Mouse (Mus musculus): ENCODE results near the gene Agxt. TPM values are rescaled to one million over a fixed set of nuclear protein-coding genes. Genes with fewer than 3 reads are reported as not detected.

Gene Agxt
- polyA plus RNA-seq (2012; fragmentation: generic; extraction: Trizol) = under 1 TPM in 1 of 2 experiments, not detected in 1; 0.19 TPM

DNA sequence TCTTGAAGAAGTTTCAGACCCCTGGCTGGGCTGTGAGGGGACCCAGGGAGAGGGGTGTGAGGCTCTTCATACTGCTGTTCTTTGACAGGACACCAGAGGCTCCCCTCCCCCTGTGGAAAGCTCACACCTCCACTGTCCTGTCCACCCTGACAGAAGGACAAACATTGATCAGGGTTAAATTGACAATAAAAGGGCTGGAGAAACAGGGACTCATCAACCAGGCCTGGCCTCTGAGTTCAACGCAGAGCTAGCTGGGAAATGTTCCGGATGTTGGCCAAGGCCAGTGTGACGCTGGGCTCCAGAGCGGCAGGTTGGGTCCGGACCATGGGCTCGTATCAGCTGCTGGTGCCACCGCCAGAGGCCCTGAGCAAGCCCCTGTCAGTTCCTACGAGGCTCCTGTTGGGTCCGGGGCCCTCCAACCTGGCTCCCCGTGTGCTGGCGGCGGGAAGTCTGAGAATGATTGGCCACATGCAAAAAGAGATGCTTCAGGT, at the start of gene Agxt:
Gene Agxt, plus strand, starts transcription at position 205 of the 491 bp plus-strand sequence.

DNA sequence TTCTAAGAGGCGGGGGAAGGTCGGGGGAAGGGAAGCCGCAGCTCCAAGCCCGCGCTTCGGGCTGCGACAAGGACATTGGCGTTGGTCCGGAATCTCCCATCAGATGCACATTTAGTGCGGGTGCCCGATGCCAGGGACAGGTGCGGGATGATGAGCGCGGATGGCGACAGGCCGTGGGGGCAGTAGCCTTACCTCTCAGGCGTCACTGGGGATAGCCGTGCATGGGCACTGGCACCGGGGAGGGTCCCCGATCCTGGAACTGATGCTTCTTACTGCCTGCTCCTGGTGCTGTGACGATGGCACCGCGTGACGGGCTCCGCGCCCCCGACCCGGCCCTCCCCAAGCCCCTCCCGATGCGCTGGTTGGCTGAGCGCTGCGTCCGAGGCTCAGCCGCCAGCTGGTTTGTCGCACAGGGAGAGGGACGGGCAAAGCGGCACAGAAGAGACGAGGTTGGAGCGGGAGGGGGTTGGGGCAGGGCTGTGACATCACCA, 33.4 kb upstream of the Agxt start, which contains the start of gene Kif1a:
Gene Kif1a, minus strand, starts transcription at position 381 of the 491 bp plus-strand sequence.

DNA sequence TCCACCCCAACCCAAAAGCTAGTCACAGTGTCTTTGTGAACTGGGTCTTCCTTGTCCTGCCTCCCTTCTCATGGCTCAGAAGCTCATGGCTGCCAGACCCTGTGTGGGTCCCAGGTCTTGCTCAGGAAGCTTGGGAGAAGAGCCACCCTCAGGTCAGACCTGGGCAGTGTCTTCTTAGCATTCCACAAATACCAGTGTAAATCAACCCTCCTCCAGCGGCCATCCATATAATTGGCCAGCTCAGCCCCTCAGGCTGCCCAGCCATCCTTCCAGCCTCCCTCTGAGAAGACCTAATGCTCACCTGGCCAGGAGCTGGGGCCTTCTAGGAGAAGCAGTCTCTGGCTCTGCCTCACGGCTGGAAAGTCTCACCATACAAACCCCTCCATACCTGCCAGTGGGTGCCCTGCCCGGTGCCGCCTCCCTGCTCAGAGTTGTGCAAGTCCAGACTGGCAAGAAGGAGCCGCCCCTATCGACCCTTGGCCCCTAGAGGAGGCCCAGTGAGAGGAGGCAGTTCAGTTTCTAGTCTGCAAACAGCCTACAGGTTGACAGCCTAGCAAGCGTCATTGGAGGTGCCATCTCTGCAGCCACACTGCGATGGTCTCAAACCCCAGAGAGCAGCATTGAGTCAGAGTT, 25.6 kb downstream of the Agxt start, which contains the start of gene 2310007B03Rik:
Gene 2310007B03Rik, minus strand, starts transcription at position 448 of the 633 bp plus-strand sequence.

DNA sequence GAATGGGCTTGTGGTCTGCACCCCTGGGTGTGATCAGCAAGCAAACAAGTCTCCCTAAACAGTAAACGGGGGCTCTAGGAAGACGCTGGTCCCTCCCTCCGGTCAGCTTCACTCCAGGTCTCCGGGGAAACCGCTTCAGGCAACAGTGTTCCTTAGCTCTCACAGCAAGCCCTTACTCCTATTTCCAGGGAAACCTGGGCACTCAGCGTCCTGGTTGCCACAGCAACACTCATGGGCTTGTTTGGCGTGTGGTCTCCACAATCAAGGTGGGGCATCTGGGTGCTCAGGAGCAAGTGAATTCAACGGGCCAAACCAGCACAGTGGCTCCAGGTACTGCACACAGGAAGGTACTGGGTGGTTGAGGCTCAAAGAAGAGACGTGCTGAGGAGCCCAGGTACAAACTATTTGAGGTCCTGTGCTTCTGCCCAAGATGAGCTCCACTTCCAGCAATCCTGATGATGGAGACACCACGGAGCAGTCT, 33.3 kb downstream of the Agxt start, which contains the start of gene Crocc2:
Gene Crocc2, plus strand, starts transcription at position 431 of the 481 bp plus-strand sequence.

Other genes starting within 250 kb of the Agxt start
- gene Ankmy1, start 232.3 kb upstream of the Agxt start, polyA plus RNA-seq (2012; fragmentation: generic; extraction: Trizol) = under 1 TPM; 0.05 to 0.12 TPM
- 1 to 10 TPM in 1 of 2 experiments, under 1 TPM in 1; 0.13 to 1.0 TPM for gene Dusp28, start 228.3 kb upstream of the Agxt start, polyA plus RNA-seq (2012; fragmentation: generic; extraction: Trizol)
- 10 to 100 TPM; 21.6 to 35.0 TPM for gene Rnpepl1, start 224.5 kb upstream of the Agxt start, polyA plus RNA-seq (2012; fragmentation: generic; extraction: Trizol)
- gene Capn10, start 200.9 kb upstream of the Agxt start, polyA plus RNA-seq (2012; fragmentation: generic; extraction: Trizol) = 10 to 100 TPM in 1 of 2 experiments, 1 to 10 TPM in 1; 9.1 to 17.8 TPM
- gene Gpr35, start 184.4 kb upstream of the Agxt start, polyA plus RNA-seq (2012; fragmentation: generic; extraction: Trizol) = under 1 TPM in 1 of 2 experiments, not detected in 1; 0.26 TPM
- not detected for gene Aqp12, start 128.9 kb upstream of the Agxt start, polyA plus RNA-seq (2012; fragmentation: generic; extraction: Trizol)
- gene Kif1a, start 33.3 kb upstream of the Agxt start, polyA plus RNA-seq (2012; fragmentation: generic; extraction: Trizol) = under 1 TPM in 1 of 2 experiments, not detected in 1; 0.01 TPM
- gene 2310007B03Rik, start 25.7 kb downstream of the Agxt start, polyA plus RNA-seq (2012; fragmentation: generic; extraction: Trizol) = under 1 TPM in 1 of 2 experiments, not detected in 1; 0.18 TPM
- 1 to 10 TPM in 1 of 2 experiments, under 1 TPM in 1; 0.01 to 8.1 TPM for gene Crocc2, start 33.5 kb downstream of the Agxt start, polyA plus RNA-seq (2012; fragmentation: generic; extraction: Trizol)
- gene Sned1, start 100.6 kb downstream of the Agxt start, polyA plus RNA-seq (2012; fragmentation: generic; extraction: Trizol) = 100 to 1,000 TPM in 1 of 2 experiments, under 1 TPM in 1; 0.06 to 167 TPM
- gene Mterf4, start 170.7 kb downstream of the Agxt start, polyA plus RNA-seq (2012; fragmentation: generic; extraction: Trizol) = 100 to 1,000 TPM in 1 of 2 experiments, 1 to 10 TPM in 1; 6.4 to 247 TPM
- gene Ppp1r7, start 207.6 kb downstream of the Agxt start, polyA plus RNA-seq (2012; fragmentation: generic; extraction: Trizol) = 10 to 100 TPM in 1 of 2 experiments, 1 to 10 TPM in 1; 4.2 to 14.6 TPM
- gene Pask, start 208.2 kb downstream of the Agxt start, polyA plus RNA-seq (2012; fragmentation: generic; extraction: Trizol) = 10 to 100 TPM in 1 of 2 experiments, 1 to 10 TPM in 1; 4.1 to 11.0 TPM
- under 1 TPM in 1 of 2 experiments, not detected in 1; 0.02 TPM for gene Ano7, start 238.7 kb downstream of the Agxt start, polyA plus RNA-seq (2012; fragmentation: generic; extraction: Trizol)